Mouse (Mus musculus) mammary gland, adult 2 months (tissue): ENCODE results near the gene Cd5. TPM values are rescaled to one million over a fixed set of nuclear protein-coding genes. Genes with fewer than 3 reads are reported as not detected.

Source experiments
- polyA plus RNA-seq: library from polyadenylated mRNA; depleted of rRNA; stranded (reverse); fragments of >200 nt; gene quantifications from 2 replicates; pipeline ENCODE4 v1.2.3, GENCODE M21; 2012; ENCODE audit warnings: low replicate concordance; rRNA removed

Gene Cd5
- 23.5 and 40.4 TPM in 2 replicates for polyA plus RNA-seq

GRCm38 (mm10) chr19:10738811-10739210 lies at the start of gene Cd5:
Gene Cd5 (minus strand): TSS chr19:10739002.

GRCm38 (mm10) chr19:10688537-10689352 lies 50.1 kb downstream of the Cd5 start, which contains the start of gene Vps37c:
Gene Vps37c (plus strand): TSS chr19:10688735.

DNA sequence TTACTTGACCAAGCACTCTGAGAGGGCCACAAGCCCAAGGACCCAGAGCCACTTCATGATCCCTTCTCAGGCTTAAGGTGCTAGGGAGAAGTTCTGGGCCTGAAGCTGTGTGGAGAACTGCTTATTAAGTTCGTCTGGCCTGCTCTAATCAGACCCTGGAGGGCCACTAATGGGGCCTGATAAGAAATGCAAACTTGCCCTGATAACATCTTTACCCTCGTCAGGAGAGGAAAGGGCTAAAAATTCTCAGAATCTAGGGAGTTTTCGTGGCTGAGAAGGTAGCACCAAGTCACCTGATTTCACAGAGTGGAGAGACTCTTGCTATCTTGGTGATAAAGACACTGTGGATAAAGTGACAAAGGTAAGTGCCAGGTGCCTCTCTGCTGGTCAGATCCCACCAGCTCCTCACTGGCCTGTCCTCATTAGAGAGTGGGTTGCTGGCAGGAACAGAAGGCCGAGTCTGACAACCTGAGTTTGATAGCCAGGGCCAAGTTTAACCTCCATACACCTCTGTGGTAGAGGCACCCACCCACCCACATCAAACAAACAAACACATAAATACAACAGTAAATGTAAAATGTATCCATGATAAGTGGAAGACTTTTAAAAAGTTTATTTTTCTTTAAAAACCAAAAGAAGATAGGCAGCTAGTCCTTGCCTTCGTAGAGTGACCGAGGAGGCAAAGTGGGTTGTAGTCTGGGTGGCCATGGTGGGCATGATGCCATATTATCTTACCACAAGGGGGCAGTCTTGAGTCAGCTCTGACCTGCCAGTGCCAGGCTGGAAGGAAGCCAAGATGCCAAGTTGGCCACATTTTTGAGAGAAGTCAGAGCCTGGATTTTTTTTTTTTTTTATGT lies 60.7 kb downstream of the Cd5 start, which contains the start of gene Pga5:
Pga5 (minus strand) TSS at position 157 of the 857 bp plus-strand sequence.

Other genes with a start within 250 kb of the Cd5 start
- 34.0 and 45.2 TPM in 2 replicates for gene Cpsf7, start 213.7 kb downstream of the Cd5 start, polyA plus RNA-seq
- gene Sdhaf2, start 212.9 kb downstream of the Cd5 start, polyA plus RNA-seq: 16.4 and 43.7 TPM in 2 replicates
- gene Tmem216, start 182.8 kb downstream of the Cd5 start, polyA plus RNA-seq: 21.1 and 55.6 TPM in 2 replicates
- 92.5 and 94.4 TPM in 2 replicates for gene Cyb561a3, start 161.8 kb downstream of the Cd5 start, polyA plus RNA-seq
- 8.3 and 17.2 TPM in 2 replicates for gene Tmem138, start 161.6 kb downstream of the Cd5 start, polyA plus RNA-seq
- gene Ddb1, start 133.7 kb downstream of the Cd5 start, polyA plus RNA-seq: 85.3 and 152 TPM in 2 replicates
- 12.8 and 15.2 TPM in 2 replicates for gene Tkfc, start 133.3 kb downstream of the Cd5 start, polyA plus RNA-seq
- 0.14 and 0.24 TPM in 2 replicates for gene Vwce, start 104.8 kb downstream of the Cd5 start, polyA plus RNA-seq
- not detected in 2 replicates for gene Pga5, start 60.9 kb downstream of the Cd5 start, polyA plus RNA-seq
- gene Vps37c, start 50.3 kb downstream of the Cd5 start, polyA plus RNA-seq: 32.3 and 38.6 TPM in 2 replicates
- gene Cd6, start 91.1 kb upstream of the Cd5 start, polyA plus RNA-seq: 28.7 and 46.6 TPM in 2 replicates
- 15.3 and 24.6 TPM in 2 replicates for gene Slc15a3, start 100.7 kb upstream of the Cd5 start, polyA plus RNA-seq
- gene Tmem132a, start 130.9 kb upstream of the Cd5 start, polyA plus RNA-seq: 21.3 and 34.9 TPM in 2 replicates
- gene Tmem109, start 143.0 kb upstream of the Cd5 start, polyA plus RNA-seq: 153 and 263 TPM in 2 replicates
- gene Prpf19, start 156.2 kb upstream of the Cd5 start, polyA plus RNA-seq: 222 and 340 TPM in 2 replicates
- 0.10 and 0.12 TPM in 2 replicates for gene Zp1, start 181.6 kb upstream of the Cd5 start, polyA plus RNA-seq
- 1.4 and 4.2 TPM in 2 replicates for gene Ptgdr2, start 198.2 kb upstream of the Cd5 start, polyA plus RNA-seq
- 7.2 and 9.0 TPM in 2 replicates for gene Ccdc86, start 210.3 kb upstream of the Cd5 start, polyA plus RNA-seq
- gene Ms4a10, start 235.7 kb upstream of the Cd5 start, polyA plus RNA-seq: not detected in 2 replicates